In the genomic region with DNA sequence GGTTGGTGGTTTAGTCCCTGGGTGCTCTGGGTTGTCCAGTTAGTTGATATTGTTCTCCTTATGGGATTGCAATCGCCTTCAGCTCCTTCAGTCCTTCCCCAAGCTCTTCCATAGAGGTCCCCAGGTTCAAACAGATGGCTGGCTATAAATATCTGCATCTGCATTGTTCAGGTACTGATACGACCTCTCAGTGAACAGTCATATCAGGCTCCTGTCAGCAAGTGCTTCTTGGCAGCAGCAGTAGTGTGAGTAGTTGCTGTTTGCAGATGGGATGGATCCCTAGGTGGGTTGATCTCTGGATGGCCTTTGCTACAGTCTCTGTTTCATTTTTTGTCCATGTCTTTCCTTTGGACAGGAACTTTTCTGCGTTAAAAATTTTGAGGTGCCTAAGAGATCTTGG, we compare ENCODE assay signal across 19 mouse cellular contexts.
"Had no signal": no experiment of that assay in that cellular context is flagged by ENCODE, and none has a peak within 500 bp of the region (broad histone marks: within the 10 kb centered on the region; RNA-seq: fewer than 3 reads in every experiment).

No protein-coding gene starts in this region.

- H3K9me3 ChIP-seq: liver, embryonic 13.5 days; midbrain, embryonic 12.5 days; midbrain, embryonic 15.5 days; neural tube, embryonic 12.5 days; neural tube, embryonic 15.5 days had no signal

- H3K27me3 ChIP-seq: liver, embryonic 13.5 days; midbrain, embryonic 12.5 days; midbrain, embryonic 15.5 days; neural tube, embryonic 12.5 days; neural tube, embryonic 15.5 days had no signal

- H3K4me1 ChIP-seq: liver, embryonic 13.5 days; midbrain, embryonic 12.5 days; midbrain, embryonic 15.5 days; neural tube, embryonic 12.5 days; neural tube, embryonic 15.5 days had no signal

- ATAC-seq: lung, postnatal 0 days; midbrain, embryonic 15.5 days had no signal

- H3K36me3 ChIP-seq: liver, embryonic 13.5 days; midbrain, embryonic 12.5 days; midbrain, embryonic 15.5 days; neural tube, embryonic 12.5 days; neural tube, embryonic 15.5 days had no signal

- H3K4me2 ChIP-seq: liver, embryonic 13.5 days; lung, embryonic 14.5 days; midbrain, embryonic 12.5 days; midbrain, embryonic 15.5 days; neural tube, embryonic 12.5 days; neural tube, embryonic 15.5 days had no signal

- H3K27ac ChIP-seq: left cerebral cortex, adult 2 months; liver, embryonic 13.5 days; macrophage; midbrain, embryonic 12.5 days; midbrain, embryonic 15.5 days; neural tube, embryonic 12.5 days; neural tube, embryonic 15.5 days; stomach, postnatal 0 days had no signal

- H3K4me3 ChIP-seq: left cerebral cortex, adult 2 months; liver, embryonic 13.5 days; midbrain, embryonic 12.5 days; midbrain, embryonic 15.5 days; neural tube, embryonic 12.5 days; neural tube, embryonic 15.5 days had no signal

- H3K9ac ChIP-seq: liver, embryonic 13.5 days; lung, embryonic 14.5 days; midbrain, embryonic 12.5 days; midbrain, embryonic 15.5 days; neural tube, embryonic 12.5 days; neural tube, embryonic 15.5 days had no signal

- DNase-seq: kidney, postnatal 10 days; kidney, postnatal 36 days; layer of hippocampus, postnatal 36 days; liver, embryonic 13.5 days; lung, embryonic 14.5 days; right cerebral cortex, adult 18-20 months; right cerebral cortex, postnatal 14 days; right cerebral cortex, postnatal 4 days; thymus, adult 2 months; thymus, postnatal 14 days; thymus, postnatal 4 days had no signal
